Mouse (Mus musculus): ENCODE measurements around the gene Nsun5.
"Not testable (repeated sequence)": the region's sequence is repeated elsewhere in the genome, so short reads cannot be mapped to it uniquely, and the experiment has no call there.

The Nsun5 gene

DNA sequence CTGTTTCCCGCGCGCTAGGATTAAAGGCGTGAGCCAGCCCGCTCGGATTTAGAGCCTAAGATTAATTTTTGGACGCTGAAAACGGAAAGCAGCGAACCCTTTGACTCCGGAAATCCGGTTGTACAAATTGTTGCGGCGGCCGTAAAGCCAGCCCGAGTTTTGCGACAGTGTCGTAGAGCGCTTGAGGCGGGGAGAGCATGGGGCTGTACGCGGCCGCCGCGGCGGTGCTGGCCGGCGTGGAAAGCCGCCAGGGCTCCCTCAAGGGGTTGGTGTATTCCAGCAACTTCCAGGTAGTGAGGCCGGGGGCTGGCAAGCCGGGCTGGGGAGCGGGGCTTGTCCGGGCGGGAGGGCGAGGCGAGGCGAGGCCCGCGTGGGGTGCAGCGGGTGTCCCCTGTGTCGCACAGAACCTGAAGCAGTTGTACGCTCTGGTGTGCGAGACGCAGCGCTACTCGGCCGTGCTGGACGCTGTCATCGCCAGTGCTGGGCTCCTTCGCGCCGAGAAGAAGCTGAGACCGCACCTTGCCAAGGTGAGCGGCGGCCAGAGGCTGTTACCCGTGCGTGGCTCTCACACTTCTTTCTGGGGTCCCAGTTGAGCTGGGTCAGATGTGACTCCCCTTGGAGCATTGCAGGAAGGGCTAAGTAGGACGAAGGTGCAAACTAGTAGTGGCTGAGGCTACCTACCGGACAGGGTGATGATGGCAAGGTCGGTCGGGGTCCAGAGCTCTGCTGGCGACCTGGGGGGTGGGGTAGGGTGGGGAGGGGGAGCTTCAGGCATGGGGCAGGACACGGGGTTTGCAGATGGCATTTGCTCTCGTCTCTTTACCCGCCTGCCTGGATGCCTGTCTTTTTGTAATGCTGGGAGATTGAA is at the start of gene Nsun5:
Gene Nsun5 (plus strand): TSS at position 167 of the 868 bp plus-strand sequence.
- DNase-seq (ENCODE audit: low spot score in 2 of 2) = peak; percentile 93 to 95

DNA sequence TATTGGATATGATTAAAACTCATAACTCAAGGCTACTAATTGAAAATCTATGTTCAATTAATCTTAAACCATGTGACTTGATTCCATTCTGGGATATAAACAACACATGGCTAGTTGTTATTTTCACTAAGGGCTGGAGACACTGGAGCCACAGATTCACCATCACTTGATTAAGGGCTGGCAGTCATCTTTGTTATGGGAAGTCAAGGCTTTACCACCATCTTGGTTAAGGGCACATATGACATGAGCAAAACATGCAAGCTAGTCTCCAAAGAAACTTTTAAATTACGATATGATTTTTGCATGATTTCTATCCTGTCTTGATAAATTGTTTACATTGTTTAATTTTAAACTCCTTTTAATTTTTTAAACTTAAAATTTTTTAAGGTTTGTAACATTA is 47.6 kb upstream of the Nsun5 start:
- no peak for DNase-seq (ENCODE audit: low spot score in 2 of 2)

DNA sequence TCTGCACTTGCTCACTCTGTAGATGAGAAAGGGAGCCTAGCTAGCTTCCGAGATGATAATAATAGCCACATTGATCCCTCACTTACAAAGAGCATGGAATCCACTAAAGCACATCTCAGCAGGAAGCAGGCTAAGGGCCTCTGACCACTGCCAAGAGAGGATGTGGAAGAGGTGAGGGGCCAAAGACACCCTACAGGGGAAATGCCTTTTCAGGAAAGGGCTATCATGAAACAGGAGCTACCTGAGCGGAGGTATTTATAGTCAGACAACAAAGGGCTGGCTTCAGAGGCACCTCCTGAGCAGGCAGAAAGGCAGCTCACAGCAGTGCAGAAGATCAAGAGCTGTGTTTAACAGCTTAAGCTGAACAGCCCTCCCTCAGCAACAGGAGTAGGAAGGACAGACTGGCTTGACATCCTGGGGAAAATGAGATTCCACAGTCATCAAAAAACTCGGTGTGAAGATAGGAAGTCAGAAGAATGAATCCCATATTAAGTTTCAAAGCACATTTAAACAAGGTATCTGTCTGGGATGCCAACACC is 43.6 kb upstream of the Nsun5 start:
- DNase-seq (ENCODE audit: low spot score in 2 of 2) = no peak

DNA sequence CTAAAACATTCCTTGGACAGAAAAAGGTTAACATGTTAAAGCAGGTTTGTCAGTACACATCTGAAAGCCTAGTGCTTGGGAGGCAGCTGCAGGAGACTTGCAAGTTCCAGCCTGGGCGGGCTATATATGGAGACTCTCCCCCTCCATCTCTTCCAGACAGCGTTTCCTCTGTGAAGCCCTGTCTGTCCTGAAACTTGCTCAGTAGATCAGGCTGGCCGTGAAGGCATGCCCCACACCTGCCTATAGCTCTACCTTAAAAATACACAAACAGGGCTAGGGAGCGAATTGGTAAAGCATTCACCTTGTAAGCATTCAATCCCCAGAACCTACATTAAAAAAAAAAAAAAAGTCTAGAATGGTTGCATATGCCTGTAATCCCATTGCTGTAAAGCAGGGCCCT is 40.3 kb upstream of the Nsun5 start:
- DNase-seq (ENCODE audit: low spot score in 2 of 2) = no peak

DNA sequence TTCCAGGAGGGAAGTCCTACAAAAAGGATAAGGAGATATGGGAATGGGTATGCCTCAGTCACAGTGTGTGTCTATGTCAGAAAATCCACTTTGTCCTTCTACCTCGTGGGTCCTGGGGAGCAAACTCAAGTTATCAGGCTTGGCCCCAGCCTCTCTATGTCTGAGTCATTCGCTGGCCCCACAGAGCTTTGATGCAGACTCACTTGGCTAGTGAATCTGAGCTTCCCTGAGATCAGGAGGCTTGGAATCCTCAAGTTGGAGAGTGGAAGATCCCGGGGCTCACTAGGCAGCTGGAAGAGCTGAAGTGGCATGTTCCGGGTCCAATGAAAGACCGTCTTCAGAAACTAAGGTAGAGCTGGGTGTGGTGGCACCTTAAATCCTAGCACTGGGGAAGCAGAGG is 39.6 kb upstream of the Nsun5 start:
- DNase-seq (ENCODE audit: low spot score in 2 of 2) = no peak

DNA sequence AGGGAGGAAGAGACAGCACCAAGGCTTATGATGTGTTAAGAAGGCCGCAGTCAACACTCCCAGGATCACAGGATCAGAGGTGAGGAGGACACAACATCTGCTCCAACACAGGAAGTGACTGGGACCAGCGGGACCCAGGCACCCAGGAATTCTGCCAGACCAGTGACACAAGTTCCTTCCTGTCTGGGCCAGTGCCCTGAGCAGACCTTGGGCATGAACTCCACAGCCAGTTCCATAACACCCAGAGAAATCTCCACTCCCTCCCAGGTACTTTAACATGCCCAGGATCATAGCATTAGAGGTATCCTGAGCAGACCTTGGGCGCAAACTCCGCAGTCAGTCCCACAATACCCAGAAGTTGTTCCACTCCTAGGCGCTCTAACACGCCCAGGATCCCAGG is 38.6 kb upstream of the Nsun5 start:
- DNase-seq (ENCODE audit: low spot score in 2 of 2) = no peak

DNA sequence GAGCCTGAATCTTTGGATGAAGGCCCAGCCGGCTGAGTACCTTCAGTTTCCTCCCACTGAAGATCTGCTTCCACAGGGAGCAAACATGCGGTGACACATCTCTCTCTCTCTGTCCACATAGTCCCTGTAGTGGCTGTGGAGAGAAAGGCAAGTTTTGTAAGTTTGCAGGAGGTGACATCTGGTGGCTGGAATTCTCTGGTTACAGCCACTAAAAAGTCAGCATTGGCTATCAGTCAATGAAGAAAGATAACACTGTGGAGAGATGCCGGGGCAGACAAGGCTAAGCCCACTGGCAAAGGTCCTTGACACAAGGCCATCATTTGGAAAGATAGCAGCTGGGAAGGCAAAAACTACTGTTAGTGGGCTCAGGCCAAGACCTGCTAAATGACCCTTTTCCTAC is 32.2 kb upstream of the Nsun5 start:
- DNase-seq (ENCODE audit: low spot score in 2 of 2) = no peak

DNA sequence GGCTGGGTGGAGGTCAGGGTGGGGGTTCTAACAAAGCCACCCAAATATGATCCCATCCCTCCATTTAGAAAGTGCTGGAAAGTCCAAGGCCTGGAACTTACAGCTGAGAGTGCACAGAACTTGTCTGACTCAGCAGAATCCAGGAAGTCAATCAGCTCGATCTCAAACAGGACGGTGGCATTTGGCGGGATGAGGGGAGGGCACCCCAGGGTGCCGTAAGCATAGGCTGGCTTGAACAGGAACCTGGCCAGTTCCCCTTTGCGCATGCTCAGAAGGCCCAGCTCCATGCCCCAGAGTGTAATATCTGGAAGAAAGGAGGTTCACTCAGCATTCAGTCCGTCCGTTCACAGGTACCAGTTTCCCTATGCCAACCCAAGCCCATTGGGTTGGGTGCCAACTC is 23.8 kb upstream of the Nsun5 start:
- no peak for DNase-seq (ENCODE audit: low spot score in 2 of 2)

DNA sequence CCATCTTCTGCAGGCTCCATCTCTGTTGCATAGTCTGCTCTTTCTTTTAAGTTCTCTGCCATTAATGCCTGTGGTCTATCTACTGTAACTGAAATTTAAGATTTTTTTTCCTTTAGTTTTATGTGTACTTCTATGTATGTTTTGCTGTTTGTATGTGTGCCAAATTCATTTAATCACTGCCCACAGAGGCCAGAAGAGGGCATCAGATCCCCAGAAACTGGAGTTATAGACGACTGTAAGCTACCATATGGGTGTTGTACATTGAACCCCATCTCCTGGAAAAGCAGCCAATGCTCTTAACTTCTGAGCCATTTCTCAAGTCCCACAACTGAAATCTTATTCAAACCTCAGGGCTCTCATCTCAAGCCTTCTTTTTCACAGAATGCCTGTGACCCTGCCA is 23.3 kb upstream of the Nsun5 start:
- DNase-seq (ENCODE audit: low spot score in 2 of 2) = no peak

DNA sequence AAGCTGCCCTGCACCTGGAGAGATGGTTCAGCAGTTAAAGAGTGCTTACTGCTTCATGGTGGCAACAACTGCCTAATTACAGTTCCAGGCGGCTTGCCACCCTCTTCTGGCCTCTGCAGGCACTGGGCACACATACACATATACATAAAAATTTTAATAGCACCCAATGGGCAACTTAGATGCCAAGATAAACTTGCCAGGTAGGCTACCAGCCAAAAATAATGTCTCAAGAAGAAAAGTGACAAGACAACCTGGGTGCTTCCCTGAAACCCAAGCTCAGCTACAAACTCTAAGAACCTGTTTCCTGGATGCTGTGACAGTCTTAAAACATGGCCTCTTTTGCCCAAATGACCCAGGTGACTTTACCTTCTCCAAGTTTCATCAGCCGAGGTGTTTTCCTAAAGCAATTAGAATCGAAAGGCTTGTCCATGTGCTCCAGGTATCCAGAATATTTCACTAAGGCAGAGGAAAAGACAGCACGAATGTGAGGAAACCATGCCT is 22.2 kb upstream of the Nsun5 start:
- DNase-seq (ENCODE audit: low spot score in 2 of 2) = no peak

DNA sequence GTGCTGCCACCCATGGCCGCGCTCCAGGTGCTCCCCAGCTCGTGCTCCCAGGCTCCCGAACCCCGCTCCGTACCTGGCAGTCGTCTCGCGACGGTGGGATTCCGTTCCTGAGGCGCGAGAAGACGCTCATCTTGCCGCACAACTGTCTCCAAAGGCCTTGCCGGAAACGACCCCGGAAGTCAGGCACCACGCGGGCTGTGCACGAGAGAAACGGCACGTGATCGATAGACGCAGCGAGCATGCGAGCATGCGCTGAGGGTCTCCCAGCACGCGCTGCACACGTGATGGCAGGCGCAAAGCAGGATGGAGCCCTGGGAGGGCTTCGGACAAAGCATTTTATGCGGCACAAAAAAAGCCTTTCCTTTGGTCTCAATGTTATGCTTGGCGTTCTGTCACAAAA is 19.9 kb upstream of the Nsun5 start, which contains the start of gene Fkbp6:
Gene Fkbp6 (minus strand): TSS at position 183 of the 400 bp plus-strand sequence.
- no peak for DNase-seq (ENCODE audit: low spot score in 2 of 2)

DNA sequence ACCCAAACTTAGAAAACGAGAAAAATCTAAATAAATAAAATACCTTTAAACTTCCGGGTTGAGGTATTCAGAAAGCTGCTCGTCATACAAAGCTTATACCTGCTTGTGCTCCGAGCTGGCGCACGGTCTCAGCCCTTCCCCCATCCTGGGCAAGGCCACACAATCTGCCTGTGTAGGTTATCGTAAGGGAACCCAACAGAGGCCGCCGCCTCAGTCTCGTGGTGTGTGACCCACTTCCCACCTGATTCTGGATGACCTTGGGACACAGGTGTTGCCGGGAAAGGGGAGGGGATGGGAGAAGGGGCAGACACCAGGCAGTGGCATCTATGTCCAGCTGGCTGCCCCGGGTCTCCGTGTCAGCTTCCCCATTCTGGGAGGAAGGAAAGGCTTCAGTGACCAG is 18.1 kb upstream of the Nsun5 start:
- DNase-seq (ENCODE audit: low spot score in 2 of 2) = no peak

DNA sequence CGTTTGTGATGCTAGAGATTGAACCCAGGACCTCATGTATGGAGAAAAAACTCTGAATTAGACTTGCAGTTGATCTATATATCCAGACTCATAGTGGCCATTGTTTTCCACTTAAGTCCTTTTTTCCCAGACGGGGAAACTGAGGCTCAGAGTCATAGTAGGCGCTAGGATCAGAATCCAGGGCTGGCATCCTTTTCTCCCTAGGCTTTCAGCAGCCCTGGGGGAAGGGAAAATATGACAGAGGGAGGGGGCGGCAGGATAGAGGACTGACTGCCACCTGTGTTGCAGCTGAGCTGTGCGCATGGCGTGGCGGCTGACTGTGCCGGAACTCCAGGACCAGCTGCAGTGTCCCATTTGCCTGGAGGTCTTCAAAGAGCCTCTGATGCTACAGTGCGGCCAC is 16.8 kb upstream of the Nsun5 start, which contains the start of gene Trim50:
Gene Trim50 (plus strand): TSS at position 301 of the 400 bp plus-strand sequence.
- no peak for DNase-seq (ENCODE audit: low spot score in 2 of 2)

DNA sequence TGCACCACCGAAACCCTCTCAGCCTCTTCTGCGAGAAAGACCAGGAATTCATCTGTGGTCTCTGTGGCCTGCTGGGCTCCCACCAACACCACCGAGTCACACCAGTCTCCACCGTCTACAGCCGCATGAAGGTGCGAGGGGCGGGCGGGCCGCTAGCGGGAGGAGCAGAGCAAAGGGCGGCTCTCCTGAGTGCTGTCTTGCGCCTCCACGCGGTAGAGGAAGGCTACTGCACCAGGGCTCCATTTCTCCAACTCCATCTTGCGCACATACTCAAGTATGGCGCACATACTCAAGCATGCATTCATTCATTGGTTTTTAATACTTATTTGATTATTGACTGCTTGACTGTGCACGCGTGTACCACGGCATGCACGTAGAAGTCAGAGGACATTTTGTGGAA is 16.2 kb upstream of the Nsun5 start:
- DNase-seq (ENCODE audit: low spot score in 2 of 2) = no peak

DNA sequence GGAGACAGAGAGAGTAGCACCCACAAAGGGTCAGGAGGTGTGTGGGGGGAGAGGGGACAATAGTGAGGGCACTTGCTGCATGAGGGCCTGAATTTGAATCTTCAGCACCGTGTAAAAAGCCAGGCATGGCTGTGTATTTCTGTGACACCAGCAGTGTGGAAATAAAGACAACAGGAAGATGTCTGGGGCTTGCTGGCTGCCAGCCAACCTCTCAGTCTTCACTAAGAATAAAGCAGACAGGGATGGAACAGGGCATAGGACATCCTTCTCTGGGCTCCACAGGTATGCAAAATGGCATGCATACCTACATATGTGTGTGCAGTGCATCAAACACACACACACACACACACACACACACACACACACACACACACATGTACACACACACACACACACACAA is 13.7 kb upstream of the Nsun5 start:
- no peak for DNase-seq (ENCODE audit: low spot score in 2 of 2)

DNA sequence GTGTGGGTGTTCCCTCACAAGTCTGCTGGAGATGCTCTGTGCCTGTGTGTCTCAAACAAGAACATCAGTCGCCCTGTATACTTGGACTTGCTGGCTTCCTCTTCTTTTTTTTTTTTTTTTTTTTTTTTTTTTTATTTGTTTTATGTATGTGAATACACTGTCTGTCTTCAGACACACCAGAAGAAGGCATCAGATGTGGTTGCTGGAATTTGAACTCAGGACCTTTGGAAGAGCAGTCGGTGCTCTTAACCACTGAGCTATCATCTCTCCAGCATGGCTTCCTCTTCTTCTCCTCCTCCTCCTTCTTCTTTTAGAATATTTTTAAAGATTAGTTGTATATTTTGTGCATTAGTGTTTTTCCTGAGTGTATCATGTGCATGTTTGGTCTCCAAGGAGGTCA is 12.2 kb upstream of the Nsun5 start:
- DNase-seq (ENCODE audit: low spot score in 2 of 2) = peak; percentile 53 to 63

DNA sequence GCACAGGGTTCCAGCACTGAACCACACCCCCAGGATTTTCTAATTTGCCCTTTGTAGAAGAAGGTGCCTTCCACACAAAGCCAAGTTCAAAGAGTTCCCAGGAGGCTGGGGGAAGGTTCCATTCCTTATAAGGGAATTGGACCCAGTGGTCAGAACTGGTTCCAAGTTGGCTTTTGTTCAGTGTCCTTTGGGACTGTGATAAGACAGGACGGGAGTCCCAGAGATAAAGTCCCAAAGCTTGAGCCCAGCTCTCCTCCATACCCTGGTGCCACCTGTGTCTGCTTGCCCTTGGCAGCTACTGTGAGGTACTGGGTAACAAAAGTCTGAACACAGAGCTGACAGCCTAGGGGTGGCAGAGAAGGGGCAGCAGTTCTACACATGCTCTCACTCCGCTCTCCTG is 10.0 kb upstream of the Nsun5 start:
- DNase-seq (ENCODE audit: low spot score in 2 of 2) = no peak

DNA sequence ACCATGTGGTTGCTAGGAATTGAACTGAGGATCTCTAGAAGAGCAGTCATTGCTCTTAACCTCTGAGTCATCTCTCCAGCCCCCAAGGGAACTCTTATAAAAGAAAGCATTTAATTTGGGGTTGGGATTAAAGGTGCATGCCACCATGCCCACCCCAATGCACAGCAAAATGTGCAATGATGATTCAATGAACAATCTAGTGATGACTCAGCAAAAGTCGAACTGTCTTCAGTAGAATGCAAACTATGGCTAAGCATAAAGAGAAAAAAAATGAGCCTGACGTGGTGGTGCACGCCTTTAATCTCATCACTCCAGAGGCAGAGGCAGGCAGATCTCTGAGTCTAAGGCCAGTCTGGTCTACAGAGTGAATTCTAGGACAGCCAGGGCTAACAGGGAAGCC is 7.2 kb upstream of the Nsun5 start:
- no peak for DNase-seq (ENCODE audit: low spot score in 2 of 2)

DNA sequence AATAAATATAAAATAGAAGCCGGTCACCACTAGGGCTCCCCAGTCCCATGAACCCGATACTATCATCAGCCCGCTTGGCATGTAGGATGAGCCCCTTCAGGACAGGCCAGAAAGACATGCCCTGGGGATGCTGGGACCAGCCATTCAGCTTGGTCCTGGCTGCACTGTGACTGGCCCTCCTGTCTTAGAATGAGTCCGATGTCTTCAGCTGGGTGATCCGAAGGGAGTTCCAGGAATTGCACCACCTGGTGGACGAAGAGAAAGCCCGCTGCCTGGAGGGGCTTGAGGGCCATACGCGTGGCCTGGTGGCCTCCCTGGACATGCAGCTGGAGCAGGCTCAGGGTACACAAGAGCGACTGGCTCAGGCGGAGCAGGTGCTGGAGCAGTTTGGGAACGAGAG is 6.2 kb upstream of the Nsun5 start:
- no peak for DNase-seq (ENCODE audit: low spot score in 2 of 2)

DNA sequence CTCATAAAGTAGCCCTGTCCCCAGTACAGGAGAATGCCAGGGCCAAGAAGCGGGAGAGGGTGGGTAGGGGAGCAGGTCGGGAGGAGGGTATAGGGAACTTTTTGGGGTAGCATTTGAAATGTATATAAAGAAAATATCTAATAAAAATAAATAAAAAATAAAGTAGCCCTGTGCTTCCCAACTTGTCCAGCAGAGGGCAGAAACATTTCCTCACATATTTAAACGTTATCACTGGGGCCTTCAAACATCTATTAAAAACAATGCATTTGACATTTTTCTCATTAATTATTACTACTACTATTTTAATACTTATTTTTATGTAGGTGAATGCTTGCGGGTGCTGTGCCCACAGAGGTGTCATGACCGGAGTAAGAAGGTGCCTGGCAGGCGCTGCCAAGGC is 1.9 kb upstream of the Nsun5 start:
- DNase-seq (ENCODE audit: low spot score in 2 of 2) = no peak

DNA sequence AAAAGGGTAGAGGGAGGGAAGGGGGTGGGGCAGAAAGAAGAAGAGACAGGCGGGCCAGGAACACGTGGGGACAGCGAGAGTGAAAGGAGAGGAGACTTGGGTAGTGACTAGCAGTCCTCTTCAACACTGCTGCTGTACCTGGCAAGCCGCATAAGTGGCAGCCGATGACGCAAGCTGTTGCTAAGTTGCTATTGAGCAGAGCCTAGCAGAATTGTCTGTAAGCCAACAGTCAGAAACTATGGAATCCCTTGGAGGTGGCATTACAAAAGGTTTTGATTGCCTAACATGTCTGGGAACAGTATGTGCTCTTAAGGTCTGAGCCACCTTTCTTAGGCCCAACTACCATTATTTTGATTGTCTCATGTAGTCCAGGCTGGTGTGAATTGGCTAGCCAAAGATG is 1.4 kb upstream of the Nsun5 start:
- DNase-seq (ENCODE audit: low spot score in 2 of 2) = no peak

DNA sequence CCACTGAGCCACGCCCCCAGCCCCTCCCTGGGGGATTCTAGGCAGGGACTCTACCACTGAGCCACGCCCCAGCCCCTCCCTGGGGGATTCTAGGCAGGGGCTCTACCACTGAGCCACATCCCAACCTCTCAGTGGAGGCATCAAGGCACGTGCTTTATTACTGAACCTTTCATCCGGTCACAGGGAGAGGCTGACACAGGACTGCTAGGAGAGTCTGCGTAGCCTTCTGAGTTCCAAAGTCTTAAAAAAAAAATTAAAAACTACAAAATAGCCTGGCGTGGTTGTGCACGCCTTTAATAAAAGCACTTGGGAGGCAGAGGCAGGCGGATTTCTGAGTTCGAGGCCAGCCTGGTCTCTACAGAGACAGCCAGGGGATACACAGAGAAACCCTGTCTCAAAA is 557 bp upstream of the Nsun5 start:
- DNase-seq (ENCODE audit: low spot score in 2 of 2) = not testable (repeated sequence)

DNA sequence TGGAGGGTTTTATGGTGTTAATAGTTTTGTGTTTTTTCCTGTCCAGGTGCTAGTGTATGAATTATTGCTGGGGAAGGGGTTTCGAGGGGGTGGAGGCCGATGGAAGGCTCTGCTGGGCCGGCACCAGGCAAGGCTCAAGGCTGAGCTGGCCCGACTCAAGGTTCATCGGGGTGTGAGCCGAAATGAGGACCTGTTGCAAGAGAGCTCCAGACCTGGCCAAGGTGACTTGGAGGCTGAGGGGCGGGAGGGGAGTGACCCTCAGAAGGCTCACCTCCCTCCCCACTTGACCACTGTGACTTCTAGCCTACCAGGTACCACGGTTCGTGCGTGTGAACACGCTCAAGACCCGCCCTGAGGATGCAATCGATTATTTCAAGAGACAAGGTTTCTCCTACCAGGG is 1.4 kb downstream of the Nsun5 start:
- DNase-seq (ENCODE audit: low spot score in 2 of 2) = no peak
